Mouse (Mus musculus): ENCODE results near the gene Lrp4.

Lrp4 gene

GRCm38 (mm10) chr2:91457259-91457655 is at the start of gene Lrp4:
Gene Lrp4 (plus strand): TSS chr2:91457511.
- CTCF ChIA-PET: interaction anchor here (0.6 kb wide), 1 partner anchor 535 kb away, joined by 3 read pairs; no protein-coding TSS in a partner anchor

GRCm38 (mm10) chr2:91408031-91408430 is 49.3 kb upstream of the Lrp4 start:
- CTCF ChIA-PET: no interaction called here

- CTCF ChIA-PET: no interaction called here
Measured at GRCm38 (mm10) chr2:91411473-91411872, 45.8 kb upstream of the Lrp4 start.

- CTCF ChIA-PET: no interaction called here
Measured at GRCm38 (mm10) chr2:91412361-91412760, 45.0 kb upstream of the Lrp4 start.

- CTCF ChIA-PET: no interaction called here
Measured at GRCm38 (mm10) chr2:91413811-91414210, 43.5 kb upstream of the Lrp4 start.

GRCm38 (mm10) chr2:91421641-91422040 is 35.7 kb upstream of the Lrp4 start:
- CTCF ChIA-PET: no interaction called here

- CTCF ChIA-PET: no interaction called here
Measured at GRCm38 (mm10) chr2:91424061-91424720, 33.1 kb upstream of the Lrp4 start.

GRCm38 (mm10) chr2:91426321-91426720 is 31.0 kb upstream of the Lrp4 start:
- CTCF ChIA-PET: interaction anchor here (0.9 kb wide), 1 partner anchor 16 kb away, joined by 4 read pairs; no protein-coding TSS in a partner anchor

GRCm38 (mm10) chr2:91429146-91429545 is 28.2 kb upstream of the Lrp4 start:
- CTCF ChIA-PET: no interaction called here

- CTCF ChIA-PET: no interaction called here
Measured at GRCm38 (mm10) chr2:91429915-91430599, 27.3 kb upstream of the Lrp4 start.

- CTCF ChIA-PET: no interaction called here
Measured at GRCm38 (mm10) chr2:91430600-91430919, 26.8 kb upstream of the Lrp4 start.

- CTCF ChIA-PET: no interaction called here
Measured at GRCm38 (mm10) chr2:91436713-91437112, 20.6 kb upstream of the Lrp4 start.

- CTCF ChIA-PET: no interaction called here
Measured at GRCm38 (mm10) chr2:91437116-91437815, 20.0 kb upstream of the Lrp4 start.

GRCm38 (mm10) chr2:91439271-91439670 is 18.0 kb upstream of the Lrp4 start:
- CTCF ChIA-PET: interaction anchor here (0.5 kb wide), 1 partner anchor 9 kb away, joined by 3 read pairs; no protein-coding TSS in a partner anchor

GRCm38 (mm10) chr2:91439876-91440275 is 17.4 kb upstream of the Lrp4 start:
- CTCF ChIA-PET: interaction anchor here (0.5 kb wide), 1 partner anchor 8 kb away, joined by 3 read pairs; no protein-coding TSS in a partner anchor

GRCm38 (mm10) chr2:91440686-91441085 is 16.6 kb upstream of the Lrp4 start:
- CTCF ChIA-PET: no interaction called here

GRCm38 (mm10) chr2:91441715-91442114 is 15.6 kb upstream of the Lrp4 start:
- CTCF ChIA-PET: no interaction called here

- CTCF ChIA-PET: no interaction called here
Measured at GRCm38 (mm10) chr2:91442241-91442640, 15.1 kb upstream of the Lrp4 start.

GRCm38 (mm10) chr2:91444286-91444892 is 12.9 kb upstream of the Lrp4 start, which contains the start of gene 1110051M20Rik:
Gene 1110051M20Rik (minus strand): TSS chr2:91444704.
- CTCF ChIA-PET: no interaction called here

GRCm38 (mm10) chr2:91449662-91450061 is 7.6 kb upstream of the Lrp4 start:
- CTCF ChIA-PET: no interaction called here

- CTCF ChIA-PET: no interaction called here
Measured at GRCm38 (mm10) chr2:91450316-91450715, 7.0 kb upstream of the Lrp4 start.

GRCm38 (mm10) chr2:91452658-91453057 is 4.7 kb upstream of the Lrp4 start:
- CTCF ChIA-PET: no interaction called here

Data from spleen, embryonic (tissue).